Mouse (Mus musculus): ENCODE results near the gene Gnl1. TPM values are rescaled to one million over a fixed set of nuclear protein-coding genes. Genes with fewer than 3 reads are reported as not detected.
"Not testable (repeated sequence)": the region's sequence is repeated elsewhere in the genome, so short reads cannot be mapped to it uniquely, and the experiment has no call there.

Gene Gnl1
- polyA plus RNA-seq (2015; fragmentation: Nextera tagmentation; extraction: Ambion mirVana) = 8.8 and 8.9 TPM in 2 replicates

DNA sequence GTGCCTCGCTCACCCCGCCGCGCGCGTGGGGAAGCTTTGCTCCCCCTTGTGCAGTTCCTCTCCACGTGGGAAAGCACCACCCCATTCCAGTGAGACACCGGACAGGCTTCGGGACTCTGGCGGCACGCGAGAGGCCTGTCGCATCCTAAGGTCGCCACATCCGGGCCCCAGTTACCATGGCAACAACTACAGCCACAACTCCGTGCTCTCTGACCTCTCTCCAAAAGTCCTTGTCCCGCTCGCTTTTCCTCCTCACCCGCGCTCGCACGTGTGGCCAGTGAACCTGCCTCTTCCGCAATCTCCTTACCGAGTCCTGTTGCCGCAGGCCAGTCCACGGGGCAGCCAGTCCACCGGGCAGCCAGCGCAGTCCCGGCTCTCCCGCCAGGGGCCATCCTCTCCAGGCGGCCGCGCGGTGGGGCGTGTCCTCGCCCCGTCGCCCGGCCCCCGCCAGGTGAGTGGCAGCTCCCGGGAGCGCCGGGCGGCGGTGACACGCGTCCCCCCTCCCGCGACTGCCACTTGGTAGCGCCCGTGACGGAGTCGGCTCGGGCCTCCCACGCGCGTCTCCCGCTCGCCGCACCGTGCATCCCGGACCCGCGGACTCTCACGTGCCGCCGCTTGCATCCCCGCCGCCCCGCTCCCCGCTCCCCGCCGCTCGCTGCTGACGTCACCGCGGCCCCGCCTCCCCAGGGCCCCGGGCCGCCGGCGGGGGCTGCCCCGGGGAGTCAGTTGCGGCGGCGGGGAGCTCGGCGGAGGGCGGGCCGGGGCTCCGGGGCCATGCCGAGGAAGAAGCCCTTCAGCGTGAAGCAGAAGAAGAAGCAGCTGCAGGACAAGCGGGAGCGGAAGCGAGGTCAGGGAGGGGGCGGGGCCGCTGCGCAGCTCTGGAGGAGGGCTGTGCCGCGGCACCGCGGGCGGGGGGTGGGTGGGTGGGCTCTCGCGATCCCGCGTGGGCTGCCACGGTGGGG is at the start of gene Gnl1, which contains the start of gene Prr3:
Gene Gnl1, plus strand, starts transcription at position 451 of the 962 bp plus-strand sequence.
Gene Prr3, minus strand, starts transcription at position 836 of the 962 bp plus-strand sequence.
- ATAC-seq (ENCODE audit: low read depth) = peak; percentile 90
- peaks cover 5% of the 10 kb centered on the region; the same call in 1 of the 2 replicates for H3K36me3 ChIP-seq (ENCODE audit: control insufficient read depth, insufficient read depth)
- H3K9me3 ChIP-seq (replicated peaks; ENCODE audit: control insufficient read depth, low read length) = no peaks in the 10 kb centered on the region
- peak within 1 kb of the TSS; percentile 89 for H3K4me3 ChIP-seq (ENCODE audit: low read depth, low read length)
- no peaks in the 10 kb centered on the region for H3K27me3 ChIP-seq (ENCODE audit: control insufficient read depth, insufficient read depth, low read depth, low read length)
- under 1% methylated on average over 95 of the region's 109 CpGs for WGBS (ENCODE audit: insufficient replicate concordance)
- H3K9ac ChIP-seq (ENCODE audit: low read depth, low read length) = peak within 1 kb of the TSS; percentile 81
- peak within 1 kb of the TSS; percentile 98 for H3K4me2 ChIP-seq (ENCODE audit: low read depth, low read length)
- H3K4me1 ChIP-seq (ENCODE audit: control insufficient read depth, low read depth, low read length) = peaks cover 17% of the 10 kb centered on the region
- peak within 1 kb of the TSS; percentile 86 for H3K27ac ChIP-seq (ENCODE audit: low read length)

DNA sequence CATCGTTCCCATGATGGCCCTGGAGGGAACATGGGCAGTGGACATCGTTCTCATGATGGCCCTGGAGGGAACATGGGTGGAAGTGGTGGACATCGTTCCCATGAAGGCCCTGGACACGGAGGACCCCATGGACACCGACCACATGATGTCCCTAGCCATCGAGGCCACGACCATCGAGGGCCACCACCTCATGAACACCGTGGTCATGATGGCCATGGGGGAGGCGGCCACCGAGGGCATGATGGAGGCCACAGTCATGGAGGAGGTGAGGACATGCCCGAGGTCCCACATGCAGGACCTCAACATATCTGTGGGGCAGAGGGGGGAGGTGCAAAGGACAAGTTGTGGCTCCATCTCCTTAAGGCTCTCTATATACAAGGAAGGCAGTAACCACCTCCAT is 49.0 kb upstream of the Gnl1 start:
- Histone ChIP-seq H3K9ac (ENCODE audit: low read depth, low read length) (no peak overlapping the region), H3K27ac (ENCODE audit: low read length) (no peak overlapping the region), H3K36me3 (ENCODE audit: control insufficient read depth, insufficient read depth) (peaks cover 49% of the 10 kb centered on the region), H3K9me3 (replicated peaks; ENCODE audit: control insufficient read depth, low read length) (no peaks in the 10 kb centered on the region), H3K27me3 (ENCODE audit: control insufficient read depth, insufficient read depth, low read depth, low read length) (no peaks in the 10 kb centered on the region), H3K4me3 (ENCODE audit: low read depth, low read length) (no peak overlapping the region), H3K4me1 (ENCODE audit: control insufficient read depth, low read depth, low read length) (peaks cover 22% of the 10 kb centered on the region), H3K4me2 (ENCODE audit: low read depth, low read length) (no peak overlapping the region)
- no peak for ATAC-seq (ENCODE audit: low read depth)
- WGBS (ENCODE audit: insufficient replicate concordance) = 88% methylated on average over 12 of the region's 12 CpGs

DNA sequence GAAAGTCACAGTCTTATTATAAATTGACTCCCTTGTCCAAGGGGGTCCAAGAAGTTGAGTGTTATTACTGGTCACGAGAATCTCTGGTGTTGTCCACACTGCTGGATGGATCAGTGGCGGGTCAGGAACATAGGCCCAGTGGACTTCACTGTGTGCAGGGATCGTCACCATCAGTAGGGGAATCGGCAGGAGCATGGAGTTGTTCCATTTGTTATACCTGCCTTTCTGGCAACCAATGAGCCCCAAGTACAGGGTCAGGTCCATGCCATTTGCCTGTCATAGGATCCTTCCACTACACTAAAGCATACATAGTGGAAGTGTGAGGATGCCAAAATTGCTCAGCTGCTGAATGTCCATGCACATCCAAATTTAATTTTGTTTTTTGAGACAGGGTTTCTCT is 47.0 kb upstream of the Gnl1 start:
- Histone ChIP-seq H3K27me3 (ENCODE audit: control insufficient read depth, insufficient read depth, low read depth, low read length) (no peaks in the 10 kb centered on the region), H3K9ac (ENCODE audit: low read depth, low read length) (no peak overlapping the region), H3K27ac (ENCODE audit: low read length) (no peak overlapping the region), H3K4me3 (ENCODE audit: low read depth, low read length) (no peak overlapping the region), H3K36me3 (ENCODE audit: control insufficient read depth, insufficient read depth) (peaks cover 34% of the 10 kb centered on the region), H3K4me1 (ENCODE audit: control insufficient read depth, low read depth, low read length) (peaks cover 8% of the 10 kb centered on the region), H3K4me2 (ENCODE audit: low read depth, low read length) (no peak overlapping the region), H3K9me3 (replicated peaks; ENCODE audit: control insufficient read depth, low read length) (no peaks in the 10 kb centered on the region)
- ATAC-seq (ENCODE audit: low read depth) = no peak
- 82% methylated on average over 4 of the region's 4 CpGs for WGBS (ENCODE audit: insufficient replicate concordance)

DNA sequence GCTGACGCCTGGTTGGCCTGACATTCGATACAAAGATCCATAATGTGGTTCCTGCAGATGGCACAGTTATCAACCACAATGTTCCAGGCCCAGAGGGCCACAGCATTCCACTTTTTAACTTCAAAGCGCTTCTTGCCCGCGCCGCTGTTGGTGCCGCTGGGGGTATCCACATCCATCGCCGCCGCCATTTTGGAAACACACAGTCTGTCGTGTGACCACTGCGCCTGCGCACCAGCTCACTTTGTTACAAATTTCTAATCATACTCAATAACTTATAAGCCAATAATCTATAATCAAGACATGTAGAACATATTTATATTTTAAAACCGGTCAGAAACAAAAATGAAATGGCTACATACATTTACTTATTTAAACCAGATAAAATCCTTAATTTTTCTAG is 43.9 kb upstream of the Gnl1 start:
- H3K4me3 ChIP-seq (ENCODE audit: low read depth, low read length); ATAC-seq (ENCODE audit: low read depth); H3K36me3 ChIP-seq (ENCODE audit: control insufficient read depth, insufficient read depth); H3K4me2 ChIP-seq (ENCODE audit: low read depth, low read length); H3K4me1 ChIP-seq (ENCODE audit: control insufficient read depth, low read depth, low read length); H3K27ac ChIP-seq (ENCODE audit: low read length); H3K9me3 ChIP-seq (replicated peaks; ENCODE audit: control insufficient read depth, low read length); H3K9ac ChIP-seq (ENCODE audit: low read depth, low read length); H3K27me3 ChIP-seq (ENCODE audit: control insufficient read depth, insufficient read depth, low read depth, low read length): not testable (repeated sequence)
- 80% methylated on average over 14 of the region's 14 CpGs for WGBS (ENCODE audit: insufficient replicate concordance)

DNA sequence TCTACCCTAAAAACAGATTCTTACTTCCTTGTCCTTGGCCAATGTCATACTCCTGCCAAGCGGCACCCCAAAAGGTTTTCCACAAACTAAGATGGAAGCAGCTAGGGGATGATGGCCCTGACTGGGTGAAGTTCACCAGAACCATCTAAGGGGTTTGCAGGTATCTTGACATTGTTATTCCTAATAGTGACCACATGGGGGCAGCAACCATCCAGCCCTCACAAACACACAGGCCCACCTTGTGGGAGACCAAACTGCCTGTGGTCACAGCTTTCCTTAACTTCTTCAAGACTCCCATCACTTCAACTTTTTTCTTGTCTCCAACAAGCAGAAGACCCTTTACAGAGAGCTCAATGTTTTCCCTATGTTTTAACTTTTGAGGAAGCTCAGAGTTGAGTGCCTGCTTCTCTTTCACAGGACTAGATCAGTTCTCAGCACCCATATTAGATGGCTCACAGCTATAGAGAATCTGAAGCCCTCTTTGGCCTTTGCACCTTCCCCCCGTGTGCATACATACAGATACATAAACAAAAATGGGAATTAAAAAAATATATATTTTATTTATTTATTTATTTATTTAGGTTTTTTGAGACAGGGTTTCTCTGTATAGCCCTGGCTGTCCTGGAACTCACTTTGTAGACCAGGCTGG is 41.8 kb upstream of the Gnl1 start:
- Histone ChIP-seq H3K4me2 (ENCODE audit: low read depth, low read length) (no peak overlapping the region), H3K36me3 (ENCODE audit: control insufficient read depth, insufficient read depth) (no peaks in the 10 kb centered on the region), H3K27ac (ENCODE audit: low read length) (no peak overlapping the region), H3K9me3 (replicated peaks; ENCODE audit: control insufficient read depth, low read length) (no peaks in the 10 kb centered on the region), H3K9ac (ENCODE audit: low read depth, low read length) (no peak overlapping the region), H3K27me3 (ENCODE audit: control insufficient read depth, insufficient read depth, low read depth, low read length) (no peaks in the 10 kb centered on the region), H3K4me3 (ENCODE audit: low read depth, low read length) (no peak overlapping the region), H3K4me1 (ENCODE audit: control insufficient read depth, low read depth, low read length) (no peaks in the 10 kb centered on the region)
- 13% methylated on average over 2 of the region's 2 CpGs for WGBS (ENCODE audit: insufficient replicate concordance)
- 0 out of 2 replicates have a peak, but pooled peaks have one; percentile 37 for ATAC-seq (ENCODE audit: low read depth)

DNA sequence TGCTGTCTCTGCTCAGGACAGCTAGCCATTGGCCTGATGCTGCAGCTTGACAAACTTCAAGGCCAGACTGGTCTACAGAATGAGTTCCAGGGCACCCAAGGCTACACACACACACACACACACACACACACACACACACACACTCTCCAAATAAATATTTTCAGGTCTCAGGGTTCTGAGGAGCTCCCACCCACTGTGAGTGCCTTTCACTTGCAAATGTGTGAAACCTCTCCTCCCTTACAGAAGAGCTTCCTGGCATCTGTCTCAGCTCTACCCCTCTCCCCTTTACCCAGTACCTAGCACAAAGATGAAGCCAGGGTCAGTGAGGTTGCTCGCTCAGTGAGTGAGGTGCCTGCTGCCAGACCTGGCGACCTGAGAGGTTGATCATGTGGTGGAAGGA is 40.5 kb upstream of the Gnl1 start:
- Histone ChIP-seq H3K9me3 (replicated peaks; ENCODE audit: control insufficient read depth, low read length) (no peaks in the 10 kb centered on the region), H3K27me3 (ENCODE audit: control insufficient read depth, insufficient read depth, low read depth, low read length) (no peaks in the 10 kb centered on the region), H3K27ac (ENCODE audit: low read length) (no peak overlapping the region), H3K36me3 (ENCODE audit: control insufficient read depth, insufficient read depth) (no peaks in the 10 kb centered on the region), H3K4me2 (ENCODE audit: low read depth, low read length) (no peak overlapping the region), H3K9ac (ENCODE audit: low read depth, low read length) (no peak overlapping the region), H3K4me1 (ENCODE audit: control insufficient read depth, low read depth, low read length) (no peaks in the 10 kb centered on the region), H3K4me3 (ENCODE audit: low read depth, low read length) (no peak overlapping the region)
- 52% methylated on average over 2 of the region's 2 CpGs for WGBS (ENCODE audit: insufficient replicate concordance)
- no peak for ATAC-seq (ENCODE audit: low read depth)

DNA sequence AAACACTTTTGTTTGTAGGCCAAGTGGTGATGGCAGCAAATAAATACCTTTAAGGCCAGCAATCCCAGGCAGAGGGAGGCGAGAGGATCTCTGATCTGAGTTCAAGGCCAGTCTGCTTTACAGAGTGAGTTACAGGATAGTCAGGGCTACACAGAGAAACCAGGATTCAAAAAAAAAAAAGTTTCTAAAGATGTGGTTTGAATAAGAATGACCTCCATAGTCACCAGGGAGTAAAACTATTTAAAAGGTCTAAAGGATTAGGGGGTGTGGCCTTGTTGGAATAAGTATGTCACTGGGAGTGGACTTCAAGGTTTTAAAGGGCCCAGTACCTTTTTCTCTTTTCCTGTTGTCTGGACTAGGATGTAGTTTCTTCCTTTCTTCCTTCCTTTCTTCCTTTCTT is 39.7 kb upstream of the Gnl1 start:
- Histone ChIP-seq H3K36me3 (ENCODE audit: control insufficient read depth, insufficient read depth) (no peaks in the 10 kb centered on the region), H3K4me1 (ENCODE audit: control insufficient read depth, low read depth, low read length) (no peaks in the 10 kb centered on the region), H3K27me3 (ENCODE audit: control insufficient read depth, insufficient read depth, low read depth, low read length) (no peaks in the 10 kb centered on the region), H3K4me2 (ENCODE audit: low read depth, low read length) (no peak overlapping the region), H3K4me3 (ENCODE audit: low read depth, low read length) (no peak overlapping the region), H3K9ac (ENCODE audit: low read depth, low read length) (no peak overlapping the region), H3K27ac (ENCODE audit: low read length) (no peak overlapping the region), H3K9me3 (replicated peaks; ENCODE audit: control insufficient read depth, low read length) (no peaks in the 10 kb centered on the region)
- no peak for ATAC-seq (ENCODE audit: low read depth)
- 53% methylated on average over 1 of the region's 1 CpGs for WGBS (ENCODE audit: insufficient replicate concordance)

DNA sequence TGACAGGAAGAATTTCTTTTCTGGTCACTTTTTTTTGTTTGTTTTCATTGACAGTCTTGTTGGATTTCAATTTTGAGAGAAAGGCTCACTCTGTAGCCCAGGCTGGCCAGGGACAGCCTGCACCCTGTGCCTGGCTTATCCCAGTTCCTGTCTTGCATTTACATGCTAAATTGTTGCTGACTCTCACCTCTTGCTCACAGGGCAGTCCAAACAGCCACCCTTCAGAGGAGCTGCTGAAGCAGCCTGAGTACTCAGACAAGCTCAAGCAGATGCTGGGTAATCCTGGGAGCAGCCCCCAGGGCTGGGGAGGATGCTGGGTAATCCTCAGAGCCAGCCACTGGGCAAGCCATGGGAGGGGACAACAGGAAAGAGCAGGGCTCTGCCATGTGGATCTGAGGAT is 28.7 kb upstream of the Gnl1 start:
- not testable (repeated sequence) for ATAC-seq (ENCODE audit: low read depth); H3K4me1 ChIP-seq (ENCODE audit: control insufficient read depth, low read depth, low read length); H3K9me3 ChIP-seq (replicated peaks; ENCODE audit: control insufficient read depth, low read length)

DNA sequence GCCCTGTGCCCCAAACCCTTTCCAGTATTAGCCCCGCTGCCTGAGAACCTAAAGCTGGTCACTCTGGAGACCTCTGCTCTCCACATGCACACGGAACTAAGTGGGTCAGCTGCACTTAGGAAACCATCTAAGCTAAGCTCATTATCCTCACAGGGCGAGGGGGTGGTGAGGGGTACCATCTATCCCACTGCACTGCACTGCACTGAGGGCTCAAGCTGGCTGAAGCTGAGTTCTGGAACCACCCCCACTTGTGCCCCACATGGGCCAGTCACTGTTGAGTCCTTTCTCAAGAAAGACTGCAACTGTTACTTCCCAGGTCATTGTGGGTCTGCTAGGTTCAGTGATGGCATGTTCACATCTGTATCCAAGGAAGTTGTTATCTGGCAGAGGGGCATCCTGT is 27.1 kb upstream of the Gnl1 start:
- ATAC-seq (ENCODE audit: low read depth); H3K4me3 ChIP-seq (ENCODE audit: low read depth, low read length); H3K27me3 ChIP-seq (ENCODE audit: control insufficient read depth, insufficient read depth, low read depth, low read length); H3K4me2 ChIP-seq (ENCODE audit: low read depth, low read length); H3K4me1 ChIP-seq (ENCODE audit: control insufficient read depth, low read depth, low read length); H3K9me3 ChIP-seq (replicated peaks; ENCODE audit: control insufficient read depth, low read length); H3K9ac ChIP-seq (ENCODE audit: low read depth, low read length); H3K27ac ChIP-seq (ENCODE audit: low read length): not testable (repeated sequence)
- WGBS (ENCODE audit: insufficient replicate concordance) = 53% methylated on average over 2 of the region's 3 CpGs
- peaks cover 13% of the 10 kb centered on the region for H3K36me3 ChIP-seq (ENCODE audit: control insufficient read depth, insufficient read depth)

More for the DNA sequence above, 28.7 kb upstream of the Gnl1 start:
- not testable (repeated sequence) for H3K9ac ChIP-seq (ENCODE audit: low read depth, low read length); H3K27ac ChIP-seq (ENCODE audit: low read length); H3K4me3 ChIP-seq (ENCODE audit: low read depth, low read length); H3K27me3 ChIP-seq (ENCODE audit: control insufficient read depth, insufficient read depth, low read depth, low read length); H3K36me3 ChIP-seq (ENCODE audit: control insufficient read depth, insufficient read depth); H3K4me2 ChIP-seq (ENCODE audit: low read depth, low read length)
